Mouse (Mus musculus) G1E (cell line): ENCODE data around the gene Tomm34.

Source experiments
- CTCF ChIP-seq: IDR thresholded peaks from 2 replicates; pipeline ENCODE4 v1.5.1; 2012; ENCODE audit warnings: low read depth, low read length, inconsistent platforms, mixed read lengths
- GATA1 ChIP-seq: IDR thresholded peaks from 2 replicates; pipeline ENCODE4 v1.6.1; 2012; ENCODE audit warnings: borderline replicate concordance, low read length, inconsistent platforms, mixed read lengths
- TAL1 ChIP-seq: conservative IDR thresholded peaks from 2 replicates; pipeline ENCODE4 v1.6.1; 2012; ENCODE audit warnings: low read depth, low read length, inconsistent platforms, mixed read lengths

- TF ChIP-seq CTCF (no peak), GATA1 (no peak), TAL1 (no peak)
Observed at GRCm38 (mm10) chr2:164101936-164102335, 31.0 kb upstream of the Tomm34 start.
